Mouse (Mus musculus) hindbrain, embryonic 15.5 days (tissue): ENCODE data around the gene Atn1. TPM values are rescaled to one million over a fixed set of nuclear protein-coding genes. Genes with fewer than 3 reads are reported as not detected.

Experiments
- ATAC-seq: fragments of 200-750 bp; cut with Nextera tagmentation; 2 replicates; pipeline ENCODE4 v1.8.0; 2017; ENCODE audit warnings: low read depth, moderate number of reproducible peaks, moderate TSS enrichment; ENCODE audit not compliant: low FRiP score
- H3K27ac ChIP-seq: fragments of 300-500 bp; sonication (generic); replicated peaks from 2 replicates; pipeline ENCODE4 v1.5.1; 2015; ENCODE audit warnings: mild to moderate bottlenecking, inconsistent platforms
- H3K27me3 ChIP-seq: fragments of 300-500 bp; sonication (generic); 2 replicates; pipeline ENCODE4 v1.6.1; 2015; ENCODE audit warnings: control low read depth, inconsistent platforms
- H3K36me3 ChIP-seq: fragments of 300-500 bp; sonication (generic); 2 replicates; pipeline ENCODE4 v1.6.1; 2015; ENCODE audit warnings: control low read depth, inconsistent platforms
- H3K4me1 ChIP-seq: fragments of 300-500 bp; sonication (generic); replicated peaks from 2 replicates; pipeline ENCODE4 v1.6.1; 2015; ENCODE audit warnings: control low read depth, inconsistent platforms
- H3K4me2 ChIP-seq: fragments of 300-500 bp; sonication (generic); 2 replicates; pipeline ENCODE4 v1.6.1; 2015; ENCODE audit warnings: moderate library complexity, mild to moderate bottlenecking, inconsistent platforms
- H3K4me3 ChIP-seq: fragments of 300-500 bp; sonication (generic); 2 replicates; pipeline ENCODE4 v1.5.1; 2015; ENCODE audit warnings: mild to moderate bottlenecking, inconsistent platforms
- H3K9ac ChIP-seq: fragments of 300-500 bp; sonication (generic); 2 replicates; pipeline ENCODE4 v1.6.1; 2015; ENCODE audit warnings: inconsistent platforms
- H3K9me3 ChIP-seq: fragments of 300-500 bp; sonication (generic); 2 replicates; pipeline ENCODE4 v1.6.1; 2016; ENCODE audit warnings: control low read depth, inconsistent platforms
- WGBS: fragments of 180-500 bp; shearing (Covaris S2); methylation state at CpG from one replicate; pipeline ENCODE4 v1.1.7; 2015; 5-methylcytosine and 5-hydroxymethylcytosine counted together
- polyA plus RNA-seq: library from polyadenylated mRNA; unstranded; fragments of >200 nt; fragmentation: Nextera tagmentation; extraction: Ambion mirVana; gene quantifications from 2 replicates; pipeline ENCODE4 v1.2.1, GENCODE M21; 2015

Atn1 gene
- polyA plus RNA-seq, 1 experiment from 2014 or later: 30.4 TPM

DNA sequence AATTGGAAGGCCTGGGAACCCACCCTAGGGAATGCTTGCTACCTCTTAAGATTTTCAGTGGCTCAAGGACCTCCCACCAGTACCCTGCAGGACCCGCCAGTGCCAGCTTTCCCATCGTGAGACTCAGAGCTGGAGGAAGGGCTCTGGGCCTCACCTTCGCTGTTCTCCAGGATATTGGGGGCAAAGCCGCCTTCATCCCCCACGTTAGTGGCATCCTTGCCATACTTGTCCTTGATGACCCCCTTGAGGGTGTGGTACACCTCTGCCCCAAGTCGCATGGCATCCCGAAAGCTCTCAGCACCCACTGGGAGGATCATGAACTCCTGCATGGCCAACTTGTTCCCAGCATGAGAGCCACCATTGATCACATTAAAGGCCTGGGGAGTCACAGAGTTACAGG lies 9.6 kb upstream of the Atn1 start:
- WGBS: 82% methylated on average over 7 of the region's 7 CpGs
- Histone ChIP-seq H3K27me3 (no peaks in the 10 kb centered on the region), H3K27ac (no peak overlapping the region), H3K4me2 (no peak overlapping the region), H3K36me3 (no peaks in the 10 kb centered on the region), H3K4me1 (peaks cover 34% of the 10 kb centered on the region), H3K9me3 (no peaks in the 10 kb centered on the region), H3K4me3 (no peak overlapping the region), H3K9ac (no peak overlapping the region)
- no peak for ATAC-seq

DNA sequence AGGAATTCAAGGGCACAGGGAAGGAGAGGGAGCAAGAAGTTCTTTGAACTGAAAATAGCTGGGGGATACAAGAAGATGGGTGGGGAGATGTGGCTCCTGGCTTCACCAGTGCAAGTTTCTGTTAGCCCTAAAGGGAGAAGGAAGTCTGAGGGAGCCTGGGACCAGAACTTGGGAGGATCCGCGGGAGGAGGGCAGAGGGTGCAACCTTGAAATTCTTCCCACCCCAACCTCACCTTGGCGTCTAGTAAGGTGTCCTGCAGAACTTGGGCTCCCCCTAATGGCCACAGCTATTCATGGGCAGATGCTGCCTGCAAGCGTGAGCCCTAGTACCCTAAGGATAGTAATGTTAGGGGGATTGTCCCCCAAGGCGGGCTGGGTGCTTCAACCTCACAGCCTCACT lies 2.9 kb upstream of the Atn1 start:
- Histone ChIP-seq H3K4me1 (peaks cover 39% of the 10 kb centered on the region), H3K4me3 (no peak overlapping the region), H3K27me3 (no peaks in the 10 kb centered on the region), H3K4me2 (peak overlapping the region; percentile 88; the same call in 1 of the 2 replicates), H3K27ac (peak overlapping the region; percentile 98), H3K9me3 (no peaks in the 10 kb centered on the region), H3K9ac (no peak overlapping the region), H3K36me3 (no peaks in the 10 kb centered on the region)
- no peak for ATAC-seq
- WGBS: 1% methylated on average over 5 of the region's 5 CpGs

DNA sequence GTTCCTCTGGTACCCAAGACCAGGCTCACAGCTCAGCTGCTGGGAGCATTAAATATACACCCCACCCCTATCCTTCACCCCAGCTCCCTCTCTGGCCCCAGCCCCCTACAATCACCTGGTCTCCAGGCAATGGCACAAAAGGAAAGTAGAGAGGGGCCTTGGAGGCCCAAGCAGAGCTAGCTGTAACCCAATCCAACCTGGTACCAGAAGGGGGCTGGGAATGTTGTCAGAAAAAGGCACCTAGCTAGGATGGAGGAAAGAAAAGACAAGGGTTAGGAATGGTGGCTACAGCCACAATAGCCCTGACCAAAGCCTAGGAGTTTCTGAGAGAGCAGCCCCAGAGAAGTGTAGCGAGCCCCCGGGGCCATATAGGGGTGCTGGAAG lies 2.5 kb upstream of the Atn1 start:
- Histone ChIP-seq H3K4me1 (peaks cover 43% of the 10 kb centered on the region), H3K36me3 (no peaks in the 10 kb centered on the region), H3K4me3 (no peak overlapping the region), H3K9me3 (no peaks in the 10 kb centered on the region), H3K9ac (peak overlapping the region; percentile 24; the same call in 1 of the 2 replicates), H3K27me3 (no peaks in the 10 kb centered on the region), H3K27ac (peak overlapping the region; percentile 98), H3K4me2 (peak overlapping the region; percentile 88)
- ATAC-seq: no peak
- WGBS: 43% methylated on average over 2 of the region's 2 CpGs

DNA sequence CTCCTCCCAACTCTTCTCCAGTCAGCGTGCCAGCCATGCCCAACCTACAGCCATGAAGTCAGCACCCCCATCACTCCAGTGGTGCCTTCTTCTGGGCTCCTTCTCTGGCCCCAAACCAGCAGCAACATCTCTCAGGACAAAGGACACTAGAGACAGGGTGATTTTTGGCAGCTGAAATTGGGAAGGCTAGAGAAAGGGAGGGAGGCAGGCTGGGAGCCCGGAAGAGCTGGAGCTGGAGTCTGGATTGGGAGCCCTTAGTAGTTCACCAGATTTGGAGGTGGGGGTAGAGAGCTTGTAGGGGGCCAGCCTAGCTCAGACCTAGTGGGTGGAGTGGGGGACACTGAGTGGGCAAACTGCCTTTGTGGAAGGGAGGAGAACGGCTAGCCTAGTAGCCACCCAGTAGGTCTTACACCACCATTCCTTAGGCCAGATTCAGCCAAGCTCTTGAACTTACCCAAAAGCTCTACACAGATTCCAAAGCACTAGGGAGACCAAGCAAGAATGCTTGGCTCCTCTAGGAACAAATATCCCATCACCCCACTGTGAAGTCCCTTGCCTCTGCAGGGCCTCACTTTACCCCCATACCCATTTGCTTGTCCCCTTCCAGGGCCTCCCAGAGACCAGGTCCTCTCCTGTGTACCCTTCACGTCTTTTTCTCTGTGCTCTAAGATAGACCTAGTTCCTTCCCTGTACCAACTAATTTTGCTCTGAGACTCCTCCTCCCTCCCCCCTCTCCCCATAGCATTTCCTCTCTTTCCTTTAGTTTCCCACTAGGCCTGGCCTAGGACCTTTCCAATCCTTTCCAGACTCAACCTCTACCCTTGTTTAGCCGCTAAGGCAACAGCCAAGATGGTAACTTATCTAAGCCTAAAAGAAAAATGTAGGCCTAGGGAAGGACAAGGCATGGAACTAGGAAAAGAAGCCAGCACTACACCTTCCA lies 1.9 kb upstream of the Atn1 start:
- Histone ChIP-seq H3K27ac (peak overlapping the region; percentile 98), H3K4me1 (peaks cover 50% of the 10 kb centered on the region), H3K36me3 (no peaks in the 10 kb centered on the region), H3K4me3 (peak overlapping the region; percentile 87), H3K9ac (peak overlapping the region; percentile 88), H3K9me3 (no peaks in the 10 kb centered on the region), H3K27me3 (no peaks in the 10 kb centered on the region), H3K4me2 (peak overlapping the region; percentile 88)
- WGBS: 13% methylated on average over 5 of the region's 5 CpGs
- ATAC-seq: peak; percentile 13

GRCm38 (mm10) chr6:124757351-124757880 lies 1.1 kb upstream of the Atn1 start:
- 3% methylated on average over 5 of the region's 5 CpGs for WGBS
- H3K9ac ChIP-seq: peak overlapping the region; percentile 88
- ATAC-seq: no peak
- H3K36me3 ChIP-seq: no peaks in the 10 kb centered on the region
- H3K4me3 ChIP-seq: peak overlapping the region; percentile 87
- peak overlapping the region; percentile 88 for H3K4me2 ChIP-seq
- H3K27ac ChIP-seq: peak overlapping the region; percentile 98
- H3K9me3 ChIP-seq: no peaks in the 10 kb centered on the region
- peaks cover 56% of the 10 kb centered on the region for H3K4me1 ChIP-seq
- H3K27me3 ChIP-seq: no peaks in the 10 kb centered on the region

- ATAC-seq: peak; percentile 81
- Histone ChIP-seq H3K27me3 (no peaks in the 10 kb centered on the region), H3K36me3 (no peaks in the 10 kb centered on the region), H3K27ac (peak overlapping the region; percentile 98), H3K4me1 (peaks cover 56% of the 10 kb centered on the region), H3K9me3 (no peaks in the 10 kb centered on the region), H3K9ac (peak overlapping the region; percentile 88), H3K4me2 (peak overlapping the region; percentile 88), H3K4me3 (peak overlapping the region; percentile 87)
- WGBS: under 1% methylated on average over 53 of the region's 54 CpGs
These were observed 477 bp upstream of the Atn1 start for GRCm38 (mm10) chr6:124756652-124757350.

GRCm38 (mm10) chr6:124755306-124755705 lies 1.0 kb downstream of the Atn1 start:
- peaks cover 56% of the 10 kb centered on the region for H3K4me1 ChIP-seq
- H3K4me3 ChIP-seq: peak overlapping the region; percentile 87
- 0% methylated on average over 3 of the region's 3 CpGs for WGBS
- ATAC-seq: no peak
- H3K9me3 ChIP-seq: no peaks in the 10 kb centered on the region
- peak overlapping the region; percentile 98 for H3K27ac ChIP-seq
- H3K27me3 ChIP-seq: no peaks in the 10 kb centered on the region
- peak overlapping the region; percentile 88 for H3K4me2 ChIP-seq
- H3K36me3 ChIP-seq: no peaks in the 10 kb centered on the region
- H3K9ac ChIP-seq: peak overlapping the region; percentile 88

DNA sequence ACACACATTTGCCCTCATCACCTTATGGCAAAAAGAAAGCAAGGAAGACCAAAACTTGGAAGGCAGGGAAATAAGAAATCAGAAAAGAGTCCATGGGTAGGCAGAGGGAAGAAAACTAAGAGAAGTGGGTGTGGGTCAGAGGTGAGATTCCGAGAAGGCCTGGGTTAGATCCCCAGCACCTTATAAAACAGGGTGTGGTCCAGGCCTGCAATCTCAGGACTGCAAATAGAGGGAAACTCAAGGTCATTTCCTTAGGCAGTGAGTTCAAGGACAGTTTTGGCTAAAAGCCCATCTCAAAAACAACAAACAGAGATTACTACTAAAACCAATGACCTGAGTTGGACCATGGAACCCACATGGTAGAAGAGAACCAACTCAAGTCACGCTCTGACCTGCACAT lies 2.5 kb downstream of the Atn1 start:
- H3K27me3 ChIP-seq: no peaks in the 10 kb centered on the region
- H3K4me2 ChIP-seq: peak overlapping the region; percentile 88
- WGBS: 91% methylated on average over 2 of the region's 2 CpGs
- no peak overlapping the region for H3K4me3 ChIP-seq
- no peaks in the 10 kb centered on the region for H3K9me3 ChIP-seq
- no peak overlapping the region for H3K9ac ChIP-seq
- no peak overlapping the region for H3K27ac ChIP-seq
- peaks cover 49% of the 10 kb centered on the region for H3K4me1 ChIP-seq
- peaks cover 6% of the 10 kb centered on the region for H3K36me3 ChIP-seq
- ATAC-seq: no peak

DNA sequence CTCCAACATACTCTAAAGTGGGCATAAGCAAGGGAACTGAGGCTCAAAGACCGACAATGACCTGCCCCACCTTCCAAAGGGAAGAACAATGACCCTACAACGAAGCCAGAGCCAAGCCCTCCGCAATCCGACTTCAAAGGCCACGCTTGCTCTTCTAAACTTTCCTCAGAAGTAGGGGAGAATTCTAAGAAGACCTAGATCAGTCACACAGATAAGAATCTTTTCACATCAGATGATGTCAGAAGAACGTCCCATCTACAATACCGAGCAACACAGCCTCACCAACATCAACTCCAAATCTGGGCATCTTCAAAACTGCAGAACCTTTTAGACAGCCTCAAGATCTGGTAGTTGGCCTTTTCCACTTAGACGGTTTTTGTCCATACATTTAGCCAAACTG lies 5.9 kb downstream of the Atn1 start:
- ATAC-seq: no peak
- Histone ChIP-seq H3K27me3 (no peaks in the 10 kb centered on the region), H3K4me3 (no peak overlapping the region), H3K4me1 (peaks cover 40% of the 10 kb centered on the region), H3K9me3 (no peaks in the 10 kb centered on the region), H3K9ac (no peak overlapping the region), H3K4me2 (no peak overlapping the region), H3K36me3 (peaks cover 22% of the 10 kb centered on the region), H3K27ac (no peak overlapping the region)
- WGBS: 87% methylated on average over 8 of the region's 8 CpGs

GRCm38 (mm10) chr6:124746654-124747632 lies 9.4 kb downstream of the Atn1 start:
- Histone ChIP-seq H3K9me3 (no peaks in the 10 kb centered on the region), H3K4me2 (peak overlapping the region; percentile 93), H3K36me3 (peaks cover 48% of the 10 kb centered on the region), H3K27me3 (no peaks in the 10 kb centered on the region), H3K27ac (peak overlapping the region; percentile 90), H3K4me3 (no peak overlapping the region), H3K9ac (peak overlapping the region; percentile 63; the same call in 1 of the 2 replicates), H3K4me1 (peaks cover 23% of the 10 kb centered on the region)
- 87% methylated on average over 7 of the region's 7 CpGs for WGBS
- 0 out of 2 replicates have a peak, but pooled peaks have one; percentile 1 for ATAC-seq

GRCm38 (mm10) chr6:124746296-124746605 lies 10.1 kb downstream of the Atn1 start:
- 11% methylated on average over 8 of the region's 8 CpGs for WGBS

More at GRCm38 (mm10) chr6:124746296-124746605, 10.1 kb downstream of the Atn1 start:
- Histone ChIP-seq H3K4me2 (peak overlapping the region; percentile 93), H3K27me3 (no peaks in the 10 kb centered on the region), H3K4me3 (peak overlapping the region; percentile 44), H3K36me3 (peaks cover 48% of the 10 kb centered on the region), H3K9me3 (no peaks in the 10 kb centered on the region), H3K9ac (peak overlapping the region; percentile 63), H3K4me1 (peaks cover 28% of the 10 kb centered on the region), H3K27ac (peak overlapping the region; percentile 90)
- peak; percentile 1 for ATAC-seq
